Mouse (Mus musculus) monocyte, adult 5-6 weeks (primary cell): Measurements from ENCODE around the gene Gm21820. TPM values are rescaled to one million over a fixed set of nuclear protein-coding genes. Genes with fewer than 3 reads are reported as not detected.
"Not testable (repeated sequence)": the region's sequence is repeated elsewhere in the genome, so short reads cannot be mapped to it uniquely, and the experiment has no call there.

ENCODE experiments used
- ATAC-seq: fragments of 153-309, 156-312 bp; replicated peaks from 2 replicates; pipeline ENCODE4 v1.8.0; 2017; ENCODE audit warnings: mild to moderate bottlenecking; ENCODE audit not compliant: low TSS enrichment, insufficient number of reproducible peaks, severe bottlenecking, poor library complexity, low FRiP score
- total RNA-seq: library from RNA; stranded (forward); fragments of 200-1000, 200-491, 200-594 nt; gene quantifications from 3 replicates; pipeline ENCODE4 v1.2.3, GENCODE M21; 2017

Gene Gm21820
- total RNA-seq, result not detected in 3 replicates

- not testable (repeated sequence) for ATAC-seq
Measured at GRCm38 (mm10) chrY:5249341-5249740, at the start of gene Gm21820. Gene Gm21820 (minus strand): TSS chrY:5249441.

Other genes starting within 250 kb of the Gm21820 start
- gene Gm20918, start 205.5 kb downstream of the Gm21820 start, total RNA-seq, result not detected in 3 replicates